Mouse (Mus musculus): ENCODE data around the gene Epsti1.

DNA sequence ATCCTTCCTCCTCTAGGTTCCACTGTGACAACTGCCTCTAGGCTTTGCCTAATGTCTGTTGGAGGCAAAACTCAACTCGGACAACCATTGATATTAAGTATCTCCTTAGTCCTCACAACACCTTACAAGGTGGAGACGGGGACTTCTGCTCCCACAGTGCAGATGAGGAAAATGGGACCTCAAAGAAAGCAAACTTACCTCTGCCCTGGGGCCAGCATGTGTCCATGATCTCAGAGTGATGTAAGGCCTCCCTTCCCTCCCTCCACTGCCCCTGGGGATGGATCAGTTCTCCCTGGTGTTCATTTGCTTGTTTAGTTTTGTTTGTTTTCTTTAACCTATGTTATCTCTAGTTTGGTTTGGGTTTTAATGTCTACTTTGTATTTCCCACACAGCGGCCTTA lies 1.5 kb upstream of the Epsti1 start:
- TF ChIP-seq CTCF (IDR thresholded peaks at IDR 0.05) (no peak), POLR2A (IDR thresholded peaks at IDR 0.05; ENCODE audit: insufficient read depth, low read depth, low read length) (no peak), EP300 (IDR thresholded peaks at IDR 0.05; ENCODE audit: insufficient read depth, low read depth, low read length) (no peak)
